Mouse (Mus musculus) lung, postnatal 0 days (tissue): ENCODE results near the gene Dock8. TPM values are rescaled to one million over a fixed set of nuclear protein-coding genes. Genes with fewer than 3 reads are reported as not detected.

Experiments
- ATAC-seq: fragments of 200-750 bp; cut with Nextera tagmentation; 2 replicates; pipeline ENCODE4 v1.8.0; 2017; ENCODE audit warnings: moderate library complexity
- DNase-seq: peaks from one replicate; pipeline ENCODE4 v3.0.0-alpha.2; 2016; ENCODE audit warnings: low spot score
- H3K27ac ChIP-seq: fragments of 300-500 bp; sonication (generic); 2 replicates; pipeline ENCODE4 v1.5.1; 2014; ENCODE audit warnings: antibody characterized with exemption, mild to moderate bottlenecking, low read length, mixed read lengths
- H3K27me3 ChIP-seq: fragments of 300-500 bp; sonication (generic); replicated peaks from 2 replicates; pipeline ENCODE4 v1.6.1; 2014; ENCODE audit warnings: low read length, mixed read lengths; ENCODE audit not compliant: insufficient read depth
- H3K36me3 ChIP-seq: fragments of 300-500 bp; sonication (generic); 2 replicates; pipeline ENCODE4 v1.6.1; 2014; ENCODE audit warnings: low read length, mixed read lengths; ENCODE audit not compliant: insufficient read depth
- H3K4me1 ChIP-seq: fragments of 300-500 bp; sonication (generic); 2 replicates; pipeline ENCODE4 v1.6.1; 2014; ENCODE audit warnings: antibody characterized with exemption, low read depth, low read length, mixed read lengths; ENCODE audit not compliant: insufficient read depth
- H3K4me2 ChIP-seq: fragments of 300-500 bp; sonication (generic); replicated peaks from 2 replicates; pipeline ENCODE4 v1.6.1; 2014; ENCODE audit warnings: low read depth, mild to moderate bottlenecking, low read length, moderate library complexity, mixed read lengths
- H3K4me3 ChIP-seq: fragments of 300-500 bp; sonication (generic); 2 replicates; pipeline ENCODE4 v1.5.1; 2014; ENCODE audit warnings: low read depth, low read length
- H3K9ac ChIP-seq: fragments of 300-500 bp; sonication (generic); replicated peaks from 2 replicates; pipeline ENCODE4 v1.6.1; 2014; ENCODE audit warnings: low read depth, mild to moderate bottlenecking
- H3K9me3 ChIP-seq: fragments of 300-500 bp; sonication (generic); 2 replicates; pipeline ENCODE4 v1.6.1; 2016; ENCODE audit warnings: low read length, mixed read lengths
- CTCF ChIP-seq: IDR thresholded peaks from 2 replicates; pipeline ENCODE4 v1.5.1; 2016; ENCODE audit warnings: antibody characterized with exemption, mild to moderate bottlenecking
- EP300 ChIP-seq: IDR thresholded peaks from 2 replicates; pipeline ENCODE4 v1.6.1; 2016; ENCODE audit warnings: antibody characterized with exemption, mild to moderate bottlenecking, control low read depth
- WGBS: fragments of 180-500 bp; shearing (Covaris S2); extraction: QIAGEN DNeasy Blood & Tissue Kit; methylation state at CpG from one replicate; pipeline ENCODE4 v1.1.7; 2014; 5-methylcytosine and 5-hydroxymethylcytosine counted together
- polyA plus RNA-seq: library from polyadenylated mRNA; unstranded; fragments of >200 nt; fragmentation: Nextera tagmentation; extraction: Ambion mirVana; gene quantifications from 2 replicates; pipeline ENCODE4 v1.2.1, GENCODE M21; 2015

Gene Dock8
- polyA plus RNA-seq, 1 experiment from 2014 or later, result 8.1 TPM

- peak; percentile 55 for DNase-seq
- no peak for TF ChIP-seq EP300
- peak; percentile 67 for TF ChIP-seq CTCF
- no peak overlapping the region for H3K27ac ChIP-seq
- H3K4me3 ChIP-seq, result no peak overlapping the region
- H3K36me3 ChIP-seq, result no peaks in the 10 kb centered on the region
- ATAC-seq, result no peak
- H3K4me1 ChIP-seq, result no peaks in the 10 kb centered on the region
- H3K9ac ChIP-seq, result no peak overlapping the region
- no peaks in the 10 kb centered on the region for H3K9me3 ChIP-seq
- WGBS, result 21% methylated on average over 4 of the region's 4 CpGs
- H3K4me2 ChIP-seq, result no peak overlapping the region; the same call in 1 of the 2 replicates
- no peaks in the 10 kb centered on the region for H3K27me3 ChIP-seq
Measured at GRCm38 (mm10) chr19:25107417-25107816, 108.1 kb downstream of the Dock8 start.

- no peak for TF ChIP-seq EP300
- no peak for TF ChIP-seq CTCF
- Histone ChIP-seq H3K4me2 (no peak overlapping the region), H3K9me3 (no peaks in the 10 kb centered on the region), H3K27me3 (no peaks in the 10 kb centered on the region), H3K27ac (no peak overlapping the region), H3K4me3 (no peak overlapping the region), H3K9ac (no peak overlapping the region), H3K36me3 (no peaks in the 10 kb centered on the region), H3K4me1 (no peaks in the 10 kb centered on the region)
- DNase-seq (no peak), ATAC-seq (no peak)
- 56% methylated on average over 18 of the region's 18 CpGs for WGBS
Measured at GRCm38 (mm10) chr19:25111591-25112233, 112.4 kb downstream of the Dock8 start.

DNA sequence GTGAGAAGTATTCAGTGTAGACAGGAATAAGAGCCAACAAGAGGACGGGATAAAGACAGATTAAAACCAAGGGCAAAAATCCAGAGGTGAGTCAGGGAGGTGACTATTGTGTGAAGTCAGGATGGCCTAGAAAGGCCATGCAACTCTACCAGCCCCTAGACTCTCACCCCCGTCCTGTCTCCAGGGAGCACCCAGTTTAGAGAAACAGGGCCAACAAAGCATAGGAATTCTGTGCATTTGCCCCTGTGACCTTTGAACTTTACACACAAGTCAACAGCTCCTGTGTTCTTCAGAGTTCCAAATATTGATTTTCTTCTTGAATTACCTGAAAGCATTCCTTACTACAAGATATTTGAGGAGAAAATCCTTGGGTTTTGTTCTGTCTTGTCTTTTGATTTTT is 117.6 kb downstream of the Dock8 start:
- WGBS, result 52% methylated on average over 2 of the region's 2 CpGs

DNA sequence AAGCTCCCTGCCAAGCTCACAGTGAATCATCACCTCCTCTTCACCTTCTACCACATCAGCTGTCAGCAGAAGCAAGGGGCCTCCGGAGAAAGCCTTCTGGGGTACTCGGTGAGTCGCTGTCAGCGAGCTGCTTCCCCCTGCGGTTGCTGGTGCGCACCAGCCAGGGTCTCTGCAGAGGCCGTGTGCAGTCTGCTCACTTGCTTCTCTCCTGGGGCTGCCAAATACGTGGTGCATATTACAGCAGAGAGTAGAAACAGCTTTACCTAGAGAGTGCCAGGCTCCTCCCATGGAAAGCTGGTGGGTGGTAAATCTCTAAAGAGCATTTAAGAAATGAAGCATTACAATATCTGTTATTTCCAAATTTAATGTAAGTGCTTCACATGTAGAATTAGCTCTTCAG is 123.1 kb downstream of the Dock8 start:
- DNase-seq (no peak), ATAC-seq (no peak)
- no peak overlapping the region for H3K27ac ChIP-seq
- no peaks in the 10 kb centered on the region for H3K36me3 ChIP-seq
- no peak overlapping the region for H3K4me2 ChIP-seq
- H3K4me3 ChIP-seq, result no peak overlapping the region
- no peaks in the 10 kb centered on the region for H3K27me3 ChIP-seq
- 65% methylated on average over 8 of the region's 8 CpGs for WGBS
- no peak for TF ChIP-seq EP300
- H3K4me1 ChIP-seq, result no peaks in the 10 kb centered on the region
- H3K9me3 ChIP-seq, result no peaks in the 10 kb centered on the region
- H3K9ac ChIP-seq, result no peak overlapping the region

More for the DNA sequence above, 117.6 kb downstream of the Dock8 start:
- no peaks in the 10 kb centered on the region for H3K4me1 ChIP-seq
- no peaks in the 10 kb centered on the region for H3K36me3 ChIP-seq
- H3K9ac ChIP-seq, result no peak overlapping the region
- no peaks in the 10 kb centered on the region for H3K9me3 ChIP-seq
- DNase-seq (no peak), ATAC-seq (no peak)
- TF ChIP-seq CTCF, result no peak
- TF ChIP-seq EP300, result no peak
- H3K4me3 ChIP-seq, result no peak overlapping the region
- H3K4me2 ChIP-seq, result no peak overlapping the region
- no peaks in the 10 kb centered on the region for H3K27me3 ChIP-seq
- no peak overlapping the region for H3K27ac ChIP-seq

- TF ChIP-seq EP300, result 0 out of 2 replicates have a peak, but pooled peaks have one; percentile 19
- no peak for TF ChIP-seq CTCF
- ATAC-seq (peak; percentile 62), DNase-seq (peak; percentile 29)
- WGBS, result 30% methylated on average over 13 of the region's 13 CpGs
- Histone ChIP-seq H3K27ac (no peak overlapping the region), H3K9ac (no peak overlapping the region), H3K4me3 (no peak overlapping the region), H3K4me2 (peak overlapping the region; percentile 0; the same call in 1 of the 2 replicates), H3K36me3 (no peaks in the 10 kb centered on the region), H3K4me1 (no peaks in the 10 kb centered on the region), H3K27me3 (no peaks in the 10 kb centered on the region), H3K9me3 (no peaks in the 10 kb centered on the region)
Measured at GRCm38 (mm10) chr19:25123031-25123430, 123.7 kb downstream of the Dock8 start.

DNA sequence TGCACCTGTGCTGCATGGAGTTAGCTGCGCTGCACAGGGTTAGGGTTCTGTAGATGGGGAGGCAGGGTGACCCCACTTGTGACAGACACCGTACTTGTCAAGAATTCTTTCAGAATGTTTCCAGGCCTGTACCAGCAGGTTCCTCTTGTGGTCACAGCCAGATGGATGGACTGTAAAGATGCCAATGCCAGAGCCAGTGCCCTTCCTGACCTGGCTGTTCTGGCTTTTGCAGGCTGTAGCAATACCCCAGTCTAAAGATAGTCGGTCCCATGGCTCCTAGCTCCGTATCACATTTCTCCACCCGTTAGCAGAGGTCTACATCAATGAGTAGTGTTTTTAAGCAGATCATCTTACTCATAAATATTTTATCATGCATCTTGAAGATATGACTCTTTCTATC is 124.1 kb downstream of the Dock8 start:
- H3K9me3 ChIP-seq, result no peaks in the 10 kb centered on the region
- TF ChIP-seq CTCF, result no peak
- DNase-seq (no peak), ATAC-seq (no peak)
- no peaks in the 10 kb centered on the region for H3K36me3 ChIP-seq
- H3K27me3 ChIP-seq, result no peaks in the 10 kb centered on the region
- H3K9ac ChIP-seq, result no peak overlapping the region
- no peaks in the 10 kb centered on the region for H3K4me1 ChIP-seq
- WGBS, result 76% methylated on average over 5 of the region's 5 CpGs
- no peak overlapping the region for H3K27ac ChIP-seq
- H3K4me3 ChIP-seq, result no peak overlapping the region
- H3K4me2 ChIP-seq, result no peak overlapping the region

DNA sequence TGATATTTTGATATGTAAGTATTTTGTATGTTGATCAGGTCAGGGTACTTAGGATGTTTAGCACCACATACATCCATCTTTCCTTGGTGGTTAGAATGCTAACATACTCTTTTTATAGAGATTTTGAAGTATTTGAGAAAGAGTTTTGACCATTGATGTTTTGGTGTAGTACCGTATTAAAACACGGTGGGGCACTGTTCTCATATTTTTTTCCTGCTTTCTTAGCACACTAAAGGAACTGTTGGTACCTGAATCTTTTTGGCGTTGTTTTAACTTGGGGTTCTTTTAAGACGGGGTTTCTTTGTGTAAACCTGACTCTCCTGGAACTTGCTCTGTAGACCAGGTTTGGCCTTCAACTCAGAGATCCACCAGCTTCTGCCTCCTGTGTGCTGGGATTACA is 133.0 kb downstream of the Dock8 start:
- TF ChIP-seq CTCF (peak; percentile 62), EP300 (no peak)
- DNase-seq (peak; percentile 54), ATAC-seq (no peak)
- no peaks in the 10 kb centered on the region for H3K36me3 ChIP-seq
- no peak overlapping the region for H3K4me2 ChIP-seq
- H3K9me3 ChIP-seq, result no peaks in the 10 kb centered on the region
- no peaks in the 10 kb centered on the region for H3K4me1 ChIP-seq
- no peak overlapping the region for H3K4me3 ChIP-seq
- H3K27ac ChIP-seq, result no peak overlapping the region
- H3K9ac ChIP-seq, result no peak overlapping the region
- 9% methylated on average over 4 of the region's 4 CpGs for WGBS
- H3K27me3 ChIP-seq, result no peaks in the 10 kb centered on the region
